Mouse (Mus musculus): Measurements from ENCODE around the gene Gpr26. TPM values are rescaled to one million over a fixed set of nuclear protein-coding genes. Genes with fewer than 3 reads are reported as not detected.

Gpr26 gene
- not detected in 2 replicates for polyA plus RNA-seq (2012; ENCODE audit: low replicate concordance)

DNA sequence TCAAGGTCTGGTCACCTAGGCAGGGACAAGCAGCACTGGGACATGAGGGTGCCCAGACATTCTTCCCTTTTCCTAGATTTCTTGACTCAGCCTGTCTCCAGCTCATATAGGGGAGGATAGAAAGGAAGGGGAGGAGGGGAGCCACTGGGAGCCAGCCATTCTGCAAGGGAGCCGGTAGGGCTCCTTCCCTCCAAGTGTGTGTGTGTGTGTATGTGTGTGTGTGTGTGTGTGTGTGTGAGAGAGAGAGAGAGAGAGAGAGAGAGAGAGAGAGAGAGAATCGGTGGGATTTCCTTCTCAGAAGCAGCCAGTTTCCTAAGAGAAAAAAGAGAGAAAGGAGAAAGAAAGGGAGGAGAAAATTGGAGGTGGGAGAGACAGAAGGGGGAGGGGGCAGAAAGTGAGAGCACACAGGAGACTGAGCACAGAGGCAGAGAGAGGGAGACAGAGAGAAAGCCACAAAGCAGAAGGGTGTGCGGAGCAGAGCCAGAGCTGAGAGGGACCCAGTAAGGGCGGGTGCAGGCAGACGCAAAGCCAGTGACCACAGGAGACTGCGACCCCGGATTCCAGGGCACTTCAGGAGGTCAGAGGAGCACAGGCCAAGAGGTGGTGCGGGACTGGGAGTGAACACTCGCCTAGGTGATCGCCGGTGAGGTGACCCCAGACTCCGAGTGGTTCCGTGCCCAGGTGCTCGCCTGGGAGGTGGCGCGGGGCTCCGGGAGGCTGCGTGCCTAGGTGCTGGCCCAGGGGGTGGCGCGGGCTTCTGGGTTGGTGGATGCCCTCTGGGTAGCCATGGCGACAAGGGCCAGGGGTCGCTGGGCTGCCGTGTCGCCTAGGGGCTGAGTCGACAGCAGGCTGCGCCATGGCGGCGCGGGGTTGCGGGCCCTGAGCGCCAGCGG lies at the start of gene Gpr26:
Gpr26 (plus strand) TSS at position 438 of the 893 bp plus-strand sequence.

Other genes starting within 250 kb of the Gpr26 start
- gene Cpxm2, start 188.3 kb downstream of the Gpr26 start, polyA plus RNA-seq (2012; ENCODE audit: low replicate concordance): not detected in 2 replicates

Measured in leukemia stem cell, adult 10-12 weeks (primary cell).